ENCODE assay signal across 10 mouse cellular contexts in the genomic region with DNA sequence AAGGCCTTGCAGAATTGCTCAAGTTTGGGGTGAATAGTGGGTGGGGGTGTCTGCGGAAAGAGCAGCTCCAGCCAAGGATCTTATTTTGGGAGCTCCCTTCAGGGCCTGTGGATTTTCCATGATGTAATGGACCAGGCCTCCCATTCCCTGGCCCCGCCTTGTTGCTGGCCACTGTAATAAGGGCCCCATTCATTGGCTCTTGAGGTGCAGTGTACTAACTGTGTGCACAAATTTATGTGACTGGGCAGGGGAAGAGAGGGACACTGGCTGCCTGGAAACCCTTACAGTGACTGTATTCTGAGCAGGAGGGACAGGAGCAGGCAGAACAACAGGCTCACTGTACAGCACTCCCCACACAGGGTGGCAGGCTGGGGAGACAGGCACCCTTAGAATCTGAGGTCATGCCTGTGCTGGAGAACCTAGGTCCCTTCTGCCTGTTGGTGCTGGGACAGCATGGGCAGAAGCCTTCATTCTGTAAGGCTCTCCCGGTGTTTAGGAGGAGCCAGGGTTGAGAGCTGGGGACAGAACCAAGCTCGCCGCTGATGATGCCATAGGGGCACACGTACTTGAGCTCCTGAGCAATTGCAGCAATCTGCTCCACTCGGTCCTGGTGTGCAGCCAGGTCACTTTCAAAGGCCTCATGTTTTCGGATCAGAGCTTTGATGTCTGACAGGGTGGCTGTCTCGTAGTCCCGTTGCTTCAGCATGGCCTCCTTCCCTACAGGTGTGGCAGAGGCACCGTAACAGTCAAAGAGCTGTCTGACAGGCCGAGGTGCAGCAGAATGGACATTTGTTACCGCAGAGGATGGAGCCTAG. TPM values are rescaled to one million over a fixed set of nuclear protein-coding genes. Genes with fewer than 3 reads are reported as not detected.
DNase-seq lines count a peak whose midpoint lies in the region; ATAC-seq and TF ChIP-seq lines count a peak whose summit lies in the region.
"Had no signal": no experiment of that assay in that cellular context is flagged by ENCODE, and none has a peak within 500 bp of the region (broad histone marks: within the 10 kb centered on the region; RNA-seq: fewer than 3 reads in every experiment).

No protein-coding gene starts in this region.

- H3K4me3 ChIP-seq in hindbrain, embryonic 13.5 days: no peak overlapping the region
- H3K4me3 ChIP-seq in hindbrain, embryonic 14.5 days (replicated peaks; ENCODE audit: low read length): no peak overlapping the region
- H3K4me3 ChIP-seq in brown adipose tissue, adult 24 weeks (ENCODE audit: insufficient read depth, low read depth, low read length): no peak overlapping the region
- no peak overlapping the region for H3K4me3 ChIP-seq in thymus, adult 2 months (ENCODE audit: control insufficient read depth, insufficient read depth, low read length)

- no peak for TF ChIP-seq POLR2A in thymus, adult 2 months (IDR thresholded peaks at IDR 0.05; ENCODE audit: control insufficient read depth, extremely low read depth, insufficient read depth, low read length, poor library complexity)

- H3K4me2 ChIP-seq in hindbrain, embryonic 13.5 days: no peak overlapping the region
- H3K4me2 ChIP-seq in hindbrain, embryonic 14.5 days (replicated peaks): no peak overlapping the region

- intact Hi-C loops in heart, postnatal 25 days (cut with DNase I): no loop called here
- intact Hi-C loops in left cerebral cortex, postnatal 10 days (cut with DNase I): no loop called here

- H3K9me3 ChIP-seq in hindbrain, embryonic 13.5 days: no peaks in the 10 kb centered on the region
- H3K9me3 ChIP-seq in hindbrain, embryonic 14.5 days (ENCODE audit: control insufficient read depth, low read length): no peaks in the 10 kb centered on the region
- H3K9me3 ChIP-seq: G1E had no signal

- TF ChIP-seq CTCF in thymus, adult 2 months (IDR thresholded peaks at IDR 0.05; ENCODE audit: borderline replicate concordance, control insufficient read depth, extremely low read depth, insufficient read depth, low read length, poor library complexity): no peak

- peak; percentile 32; the same call in 1 of the 2 replicates for ATAC-seq in hindbrain, embryonic 13.5 days (ENCODE audit: low FRiP score)
- no peak for ATAC-seq in hindbrain, embryonic 14.5 days (ENCODE audit: low FRiP score)

- H3K27ac ChIP-seq in hindbrain, embryonic 13.5 days: peak overlapping the region; percentile 50; the same call in 1 of the 2 replicates
- no peak overlapping the region for H3K27ac ChIP-seq in hindbrain, embryonic 14.5 days
- peak overlapping the region; percentile 82 for H3K27ac ChIP-seq in brown adipose tissue, adult 24 weeks (replicated peaks; ENCODE audit: low read depth, low read length)
- no peak overlapping the region for H3K27ac ChIP-seq in thymus, adult 2 months (ENCODE audit: control insufficient read depth, insufficient read depth, low read length)

- no peak for DNase-seq in hindbrain, embryonic 14.5 days (ENCODE audit: low spot score)
- peak; percentile 33 for DNase-seq in 3T3-L1 (ENCODE audit: low read depth, low spot score)
- peak; percentile 70 for DNase-seq in heart, postnatal 25 days (ENCODE audit: low spot score)
- DNase-seq in retina, postnatal 1 day: no peak
- no peak for DNase-seq in thymus, adult 2 months
- no peak for DNase-seq in left cerebral cortex, postnatal 10 days (ENCODE audit: extremely low spot score in 1 of 2, low spot score in 2 of 2)
- DNase-seq: cerebellum, postnatal 10 days had no signal

- no peaks in the 10 kb centered on the region for H3K27me3 ChIP-seq in hindbrain, embryonic 13.5 days
- H3K27me3 ChIP-seq in hindbrain, embryonic 14.5 days (ENCODE audit: control insufficient read depth, insufficient read depth, low read length): no peaks in the 10 kb centered on the region
- H3K27me3 ChIP-seq in thymus, adult 2 months (ENCODE audit: control insufficient read depth, insufficient read depth, low read length): no peaks in the 10 kb centered on the region

- no peak overlapping the region for H3K9ac ChIP-seq in hindbrain, embryonic 13.5 days
- no peak overlapping the region for H3K9ac ChIP-seq in hindbrain, embryonic 14.5 days

- peaks cover 100% of the 10 kb centered on the region for H3K36me3 ChIP-seq in hindbrain, embryonic 13.5 days
- peaks cover 99% of the 10 kb centered on the region for H3K36me3 ChIP-seq in hindbrain, embryonic 14.5 days (replicated peaks; ENCODE audit: control insufficient read depth, insufficient read depth)
- peaks cover 98% of the 10 kb centered on the region for H3K36me3 ChIP-seq in thymus, adult 2 months (ENCODE audit: control insufficient read depth, insufficient read depth, low read length)

- no peaks in the 10 kb centered on the region for H3K4me1 ChIP-seq in hindbrain, embryonic 13.5 days (replicated peaks)
- no peaks in the 10 kb centered on the region for H3K4me1 ChIP-seq in hindbrain, embryonic 14.5 days (replicated peaks; ENCODE audit: control insufficient read depth, insufficient read depth, low read length)
- no peaks in the 10 kb centered on the region; the same call in none of the 2 replicates for H3K4me1 ChIP-seq in brown adipose tissue, adult 24 weeks (ENCODE audit: control insufficient read depth, insufficient read depth, insufficient read length, low read length)
- H3K4me1 ChIP-seq in thymus, adult 2 months (replicated peaks; ENCODE audit: control insufficient read depth, insufficient read depth, low read length): no peaks in the 10 kb centered on the region

- 94% methylated on average over 13 of the region's 13 CpGs for WGBS in hindbrain, embryonic 13.5 days
- WGBS in hindbrain, embryonic 14.5 days: 95% methylated on average over 13 of the region's 13 CpGs
- 96% methylated on average over 13 of the region's 13 CpGs for WGBS in thymus, adult 2 months

RNA-seq across cellular contexts. Expression of a gene that starts 20.3 kb away (rescaled TPM):
- polyA plus RNA-seq in hindbrain, embryonic 13.5 days (2015; fragmentation: Nextera tagmentation; extraction: Ambion mirVana): 0.38 and 0.43 TPM in 2 replicates
- polyA plus RNA-seq in hindbrain, embryonic 14.5 days (2014; fragmentation: Nextera tagmentation; extraction: Ambion mirVana): 0.09 and 0.24 TPM in 2 replicates
- polyA plus RNA-seq in brown adipose tissue, adult 24 weeks (2012; ENCODE audit: insufficient read depth, insufficient read length, missing spikeins): 0.63 and 0.71 TPM in 2 replicates
- total RNA-seq in heart, postnatal 25 days (2021): under 1 TPM; 0.08 to 0.22 TPM
- polyA plus RNA-seq in thymus, adult 2 months (2012; rRNA removed): 0.20 and 1.00 TPM in 2 replicates
- under 1 TPM; 0.53 to 0.69 TPM for total RNA-seq in left cerebral cortex, postnatal 10 days (2021)

RNA-seq across cellular contexts. Expression of a gene that starts 37.9 kb away (rescaled TPM):
- 6.4 and 7.4 TPM in 2 replicates for polyA plus RNA-seq in hindbrain, embryonic 13.5 days (2015; fragmentation: Nextera tagmentation; extraction: Ambion mirVana)
- polyA plus RNA-seq in hindbrain, embryonic 14.5 days (2014; fragmentation: Nextera tagmentation; extraction: Ambion mirVana): 2.9 and 3.0 TPM in 2 replicates
- polyA plus RNA-seq in brown adipose tissue, adult 24 weeks (2012; ENCODE audit: insufficient read depth, insufficient read length, missing spikeins): 2.3 TPM in 1 of 2 replicates, not detected in the other
- total RNA-seq in heart, postnatal 25 days (2021): 1 to 10 TPM; 1.8 to 1.9 TPM
- polyA plus RNA-seq in thymus, adult 2 months (2012; rRNA removed): 13.0 and 15.5 TPM in 2 replicates
- total RNA-seq in left cerebral cortex, postnatal 10 days (2021): 1 to 10 TPM in 1 of 2 experiments, not detected in 1; 1.6 TPM

Comparison
In these comparisons a context has a peak if more than half of its experiments do, and no peak if none do; other contexts are left out.
1. H3K27ac ChIP-seq: peak in hindbrain, embryonic 13.5 days (single experiment) and brown adipose tissue, adult 24 weeks (single experiment); none in hindbrain, embryonic 14.5 days (single experiment) and thymus, adult 2 months (single experiment).
2. DNase-seq: peak in 3T3-L1 (single experiment) and heart, postnatal 25 days (single experiment); none in hindbrain, embryonic 14.5 days (single experiment), retina, postnatal 1 day (single experiment), thymus, adult 2 months (single experiment) and left cerebral cortex, postnatal 10 days (0 of 2).